Mouse (Mus musculus): ENCODE data around the gene Gon4l. TPM values are rescaled to one million over a fixed set of nuclear protein-coding genes. Genes with fewer than 3 reads are reported as not detected.
"Not testable (repeated sequence)": the region's sequence is repeated elsewhere in the genome, so short reads cannot be mapped to it uniquely, and the experiment has no call there.

Gon4l gene
- polyA plus RNA-seq, 1 experiment, result 30.1 TPM

- H3K4me3 ChIP-seq (ENCODE audit: insufficient read depth, low read length), result no peak overlapping the region
- no peak for TF ChIP-seq POLR2A (IDR thresholded peaks at IDR 0.05; ENCODE audit: extremely low read depth, insufficient read depth, low read length)
- TF ChIP-seq CTCF (IDR thresholded peaks at IDR 0.05; ENCODE audit: extremely low read depth, insufficient read depth, low read length), result no peak
- H3K4me1 ChIP-seq (ENCODE audit: control insufficient read depth, insufficient read depth, low read length), result no peaks in the 10 kb centered on the region
- no peak overlapping the region for H3K27ac ChIP-seq (ENCODE audit: insufficient read depth, low read length)
Measured at GRCm38 (mm10) chr3:88849172-88849571, 14.1 kb downstream of the Gon4l start.

GRCm38 (mm10) chr3:88855837-88856236 is 20.8 kb downstream of the Gon4l start:
- no peak overlapping the region for H3K4me3 ChIP-seq (ENCODE audit: insufficient read depth, low read length)
- peaks cover 2% of the 10 kb centered on the region; the same call in 1 of the 2 replicates for H3K4me1 ChIP-seq (ENCODE audit: control insufficient read depth, insufficient read depth, low read length)
- TF ChIP-seq POLR2A (IDR thresholded peaks at IDR 0.05; ENCODE audit: extremely low read depth, insufficient read depth, low read length) (no peak), CTCF (IDR thresholded peaks at IDR 0.05; ENCODE audit: extremely low read depth, insufficient read depth, low read length) (no peak)
- no peak overlapping the region for H3K27ac ChIP-seq (ENCODE audit: insufficient read depth, low read length)

- no peak overlapping the region for H3K4me3 ChIP-seq (ENCODE audit: insufficient read depth, low read length)
- no peak overlapping the region for H3K27ac ChIP-seq (ENCODE audit: insufficient read depth, low read length)
- H3K4me1 ChIP-seq (ENCODE audit: control insufficient read depth, insufficient read depth, low read length), result no peaks in the 10 kb centered on the region
- TF ChIP-seq POLR2A (IDR thresholded peaks at IDR 0.05; ENCODE audit: extremely low read depth, insufficient read depth, low read length), result no peak
- no peak for TF ChIP-seq CTCF (IDR thresholded peaks at IDR 0.05; ENCODE audit: extremely low read depth, insufficient read depth, low read length)
Measured at GRCm38 (mm10) chr3:88862129-88862528, 27.1 kb downstream of the Gon4l start.

DNA sequence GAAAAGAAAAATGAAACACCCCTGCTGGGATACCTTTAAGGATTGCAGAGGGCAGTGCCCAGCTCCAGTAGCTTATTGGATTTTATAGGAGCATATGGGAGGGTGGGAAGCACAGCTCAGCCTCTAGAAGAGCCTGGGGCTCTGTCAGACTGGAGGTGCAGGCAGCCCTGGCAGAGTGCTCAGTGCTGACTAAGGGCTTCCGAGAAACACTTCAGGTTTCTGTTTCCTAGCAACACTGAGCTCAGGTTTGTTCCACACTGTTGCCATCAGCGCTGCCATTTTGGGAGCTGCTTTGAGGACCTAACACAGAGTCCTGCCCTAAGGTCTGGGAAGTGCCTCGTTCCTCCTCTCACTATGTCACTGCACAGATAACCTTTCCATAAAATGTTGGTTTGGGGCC is 31.7 kb downstream of the Gon4l start:
- not testable (repeated sequence) for H3K4me3 ChIP-seq (ENCODE audit: insufficient read depth, low read length); H3K27ac ChIP-seq (ENCODE audit: insufficient read depth, low read length); H3K4me1 ChIP-seq (ENCODE audit: control insufficient read depth, insufficient read depth, low read length)

DNA sequence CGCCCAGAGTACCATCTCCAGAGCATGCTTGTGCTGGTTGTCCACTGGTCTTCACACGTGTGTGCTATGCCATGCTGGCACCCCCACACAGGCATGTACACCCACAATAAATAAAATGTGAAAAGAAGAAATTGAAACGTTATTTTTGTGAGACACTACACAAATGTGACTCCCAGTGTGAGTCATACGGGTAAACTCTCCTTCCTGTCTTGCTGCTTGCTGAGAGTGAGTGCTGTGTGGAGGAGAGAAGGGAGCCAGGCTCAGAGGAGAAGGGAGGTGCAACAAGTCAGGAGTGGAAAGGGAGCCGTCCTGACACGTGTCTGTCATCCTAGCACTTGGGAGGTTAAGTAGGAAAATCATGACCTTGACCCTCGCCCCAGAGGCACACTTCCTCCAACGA is 32.1 kb downstream of the Gon4l start:
- not testable (repeated sequence) for H3K4me3 ChIP-seq (ENCODE audit: insufficient read depth, low read length); H3K4me1 ChIP-seq (ENCODE audit: control insufficient read depth, insufficient read depth, low read length); H3K27ac ChIP-seq (ENCODE audit: insufficient read depth, low read length)

DNA sequence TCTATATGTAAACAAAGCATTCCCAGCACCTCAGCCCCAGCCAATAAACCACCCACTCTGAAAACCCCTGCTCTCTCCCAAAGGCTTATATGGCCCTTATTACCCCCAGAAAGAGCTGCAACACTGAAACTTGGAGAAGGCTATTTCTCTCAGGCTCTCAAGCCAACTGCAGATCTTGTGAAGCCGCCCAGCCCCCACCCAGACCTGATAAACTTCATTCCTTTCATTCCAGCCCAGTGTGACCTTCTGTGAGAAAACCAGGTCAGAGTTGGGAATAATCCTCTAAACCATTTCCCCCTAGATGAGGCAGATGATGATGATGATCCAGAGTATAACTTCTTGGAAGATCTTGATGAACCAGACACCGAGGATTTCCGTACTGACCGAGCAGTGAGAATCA is 33.4 kb downstream of the Gon4l start:
- H3K4me1 ChIP-seq (ENCODE audit: control insufficient read depth, insufficient read depth, low read length), result not testable (repeated sequence)

DNA sequence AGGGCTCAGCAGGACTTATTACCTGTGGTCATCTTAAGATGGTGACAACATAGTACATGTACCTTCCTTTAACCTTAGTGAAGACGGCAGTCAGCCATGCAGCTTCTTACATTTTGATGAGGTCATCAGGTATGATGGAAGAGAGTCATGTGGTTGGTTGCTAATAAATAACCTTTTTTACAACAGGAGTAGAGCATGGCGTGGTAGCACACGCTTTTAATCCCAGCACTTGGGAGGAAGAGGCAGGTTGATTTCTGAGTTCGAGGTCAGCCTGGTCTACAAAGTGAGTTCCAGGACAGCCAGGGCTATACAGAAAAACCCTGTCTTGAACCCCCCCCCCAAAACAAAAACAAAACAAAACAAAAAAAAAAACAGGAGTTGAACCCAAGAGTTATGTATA is 47.5 kb downstream of the Gon4l start:
- H3K4me3 ChIP-seq (ENCODE audit: insufficient read depth, low read length); H3K27ac ChIP-seq (ENCODE audit: insufficient read depth, low read length); H3K4me1 ChIP-seq (ENCODE audit: control insufficient read depth, insufficient read depth, low read length): not testable (repeated sequence)

More for the DNA sequence above, 33.4 kb downstream of the Gon4l start:
- not testable (repeated sequence) for H3K4me3 ChIP-seq (ENCODE audit: insufficient read depth, low read length); H3K27ac ChIP-seq (ENCODE audit: insufficient read depth, low read length)

GRCm38 (mm10) chr3:88893011-88893410 is 58.0 kb downstream of the Gon4l start:
- H3K4me3 ChIP-seq (ENCODE audit: insufficient read depth, low read length); H3K27ac ChIP-seq (ENCODE audit: insufficient read depth, low read length); H3K4me1 ChIP-seq (ENCODE audit: control insufficient read depth, insufficient read depth, low read length): not testable (repeated sequence)

- TF ChIP-seq POLR2A (IDR thresholded peaks at IDR 0.05; ENCODE audit: extremely low read depth, insufficient read depth, low read length) (no peak), CTCF (IDR thresholded peaks at IDR 0.05; ENCODE audit: extremely low read depth, insufficient read depth, low read length) (no peak)
- H3K4me1 ChIP-seq (ENCODE audit: control insufficient read depth, insufficient read depth, low read length), result no peaks in the 10 kb centered on the region; the same call in none of the 2 replicates
- H3K27ac ChIP-seq (ENCODE audit: insufficient read depth, low read length), result no peak overlapping the region
- no peak overlapping the region for H3K4me3 ChIP-seq (ENCODE audit: insufficient read depth, low read length)
Measured at GRCm38 (mm10) chr3:88904803-88905202, 69.8 kb downstream of the Gon4l start.

DNA sequence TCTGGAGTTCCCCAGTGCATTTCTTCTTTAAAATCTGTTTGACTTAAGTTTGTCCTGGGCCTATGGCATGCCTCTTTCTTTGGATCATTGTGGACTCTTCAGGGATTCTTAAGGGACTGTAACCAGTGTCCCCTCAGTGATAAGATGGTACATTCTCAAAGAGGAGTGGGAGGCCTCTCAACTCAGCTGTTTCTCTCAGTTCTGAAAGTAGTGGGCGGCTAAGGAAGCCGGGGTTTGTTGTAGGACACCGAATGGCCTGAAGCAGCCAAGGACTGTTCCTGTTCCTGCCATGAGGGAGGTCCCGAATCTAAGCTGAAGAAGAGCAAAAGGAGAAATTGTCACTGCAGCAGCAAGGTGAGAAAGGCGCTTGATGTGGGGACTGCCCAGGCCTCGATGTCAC is 70.2 kb downstream of the Gon4l start:
- H3K27ac ChIP-seq (ENCODE audit: insufficient read depth, low read length), result no peak overlapping the region
- TF ChIP-seq CTCF (IDR thresholded peaks at IDR 0.05; ENCODE audit: extremely low read depth, insufficient read depth, low read length) (no peak), POLR2A (IDR thresholded peaks at IDR 0.05; ENCODE audit: extremely low read depth, insufficient read depth, low read length) (no peak)
- no peaks in the 10 kb centered on the region; the same call in none of the 2 replicates for H3K4me1 ChIP-seq (ENCODE audit: control insufficient read depth, insufficient read depth, low read length)
- no peak overlapping the region for H3K4me3 ChIP-seq (ENCODE audit: insufficient read depth, low read length)

GRCm38 (mm10) chr3:88905741-88906140 is 70.7 kb downstream of the Gon4l start:
- TF ChIP-seq CTCF (IDR thresholded peaks at IDR 0.05; ENCODE audit: extremely low read depth, insufficient read depth, low read length) (no peak), POLR2A (IDR thresholded peaks at IDR 0.05; ENCODE audit: extremely low read depth, insufficient read depth, low read length) (no peak)
- Histone ChIP-seq H3K27ac (ENCODE audit: insufficient read depth, low read length) (no peak overlapping the region), H3K4me3 (ENCODE audit: insufficient read depth, low read length) (no peak overlapping the region), H3K4me1 (ENCODE audit: control insufficient read depth, insufficient read depth, low read length) (no peaks in the 10 kb centered on the region; the same call in none of the 2 replicates)

Data from cortical plate, adult 2 months (tissue).